Mouse (Mus musculus): Measurements from ENCODE around the gene Pknox2. TPM values are rescaled to one million over a fixed set of nuclear protein-coding genes. Genes with fewer than 3 reads are reported as not detected.
A peak's percentile ranks its signal among the peaks of the same experiment; 100 is the strongest.

The Pknox2 gene
- total RNA-seq, 2 experiments from 2014 or later, result 25.4 to 29.5 TPM

GRCm38 (mm10) chr9:37053601-37054512 is 93.3 kb downstream of the Pknox2 start:
- DNase-seq (ENCODE audit: low spot score in 2 of 2), result peak in 1 of 2 experiments; percentile 51

GRCm38 (mm10) chr9:37053041-37053440 is 94.2 kb downstream of the Pknox2 start:
- DNase-seq (ENCODE audit: low spot score in 2 of 2), result no peak

DNA sequence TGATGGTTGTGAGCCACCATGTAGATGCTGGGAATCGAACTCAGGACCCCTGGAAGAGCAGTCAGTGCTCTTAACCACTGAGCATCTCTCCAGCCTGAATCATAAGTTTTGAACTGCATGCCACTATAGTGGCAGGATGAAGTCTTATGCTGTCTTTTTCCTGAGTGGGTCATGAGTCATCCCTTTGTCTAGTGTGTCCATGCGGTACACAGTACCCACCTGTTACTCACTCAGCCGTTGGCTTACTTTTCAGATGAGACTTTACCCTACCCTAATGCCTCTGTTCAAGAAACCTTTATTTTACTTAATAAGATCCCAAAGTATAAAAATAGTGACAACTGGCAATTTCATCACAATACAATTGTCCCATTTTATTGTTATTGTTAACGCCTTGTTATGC is 95.5 kb downstream of the Pknox2 start:
- DNase-seq (ENCODE audit: low spot score in 2 of 2), result no peak

GRCm38 (mm10) chr9:37047490-37047889 is 99.7 kb downstream of the Pknox2 start:
- no peak for DNase-seq (ENCODE audit: low spot score in 2 of 2)

DNA sequence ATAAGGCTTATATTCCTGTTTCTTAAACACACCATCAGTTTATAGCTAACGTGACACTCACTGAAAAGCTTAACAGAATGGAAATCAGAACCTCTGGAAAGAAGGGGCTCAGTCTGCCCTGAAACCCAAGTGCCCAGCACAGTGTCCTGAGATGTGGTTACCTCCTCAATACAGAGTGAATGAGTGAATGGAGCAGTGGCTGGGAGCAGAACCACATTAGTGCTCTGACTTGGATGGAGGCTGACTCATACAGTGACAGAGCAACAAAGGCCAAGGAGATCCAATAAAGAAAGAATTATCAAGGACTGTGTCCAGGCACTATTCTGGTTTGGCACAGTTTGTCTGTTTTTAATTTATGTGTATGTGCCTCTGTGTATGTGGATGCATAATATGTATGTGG is 101.3 kb downstream of the Pknox2 start:
- DNase-seq (ENCODE audit: low spot score in 2 of 2), result no peak

DNA sequence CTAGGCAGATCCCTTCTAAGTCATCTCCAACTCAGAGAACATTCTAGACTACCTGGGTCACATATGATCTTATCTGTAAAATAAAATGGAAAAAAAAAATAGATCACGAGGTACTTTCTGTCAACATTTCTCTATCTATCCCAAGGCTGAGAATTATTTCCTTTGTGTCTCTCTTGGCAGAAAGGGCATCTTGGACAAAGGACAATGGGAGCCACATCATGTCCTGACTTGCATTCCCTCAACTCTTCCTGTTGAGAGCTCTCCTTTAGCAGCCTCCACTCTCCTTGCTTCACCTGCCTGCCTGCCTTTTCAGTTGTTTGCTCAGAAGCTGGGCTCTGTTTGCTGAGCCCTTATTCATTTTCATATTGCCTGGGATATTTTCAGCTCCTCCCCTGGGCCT is 103.0 kb downstream of the Pknox2 start:
- no peak for DNase-seq (ENCODE audit: low spot score in 2 of 2)

DNA sequence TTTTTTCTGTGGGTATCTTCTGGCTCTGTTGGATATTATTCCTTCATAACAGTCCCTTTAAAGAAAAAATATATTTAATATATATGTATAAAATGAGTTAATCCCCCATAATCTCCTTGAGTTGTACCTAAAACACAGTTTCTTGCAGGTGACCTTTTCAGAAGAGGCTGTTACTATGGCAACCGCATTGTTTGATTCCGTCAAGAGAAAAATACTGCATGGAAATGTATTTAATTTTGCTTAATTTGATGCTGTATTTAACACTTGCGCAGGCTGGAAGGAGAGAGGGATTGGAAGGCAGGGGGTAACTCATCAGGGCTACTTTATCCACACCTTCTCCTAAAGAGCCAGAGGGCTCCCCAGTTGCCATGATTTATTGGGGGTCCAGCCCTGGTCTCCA is 108.3 kb downstream of the Pknox2 start:
- DNase-seq (ENCODE audit: low spot score in 2 of 2), result no peak

DNA sequence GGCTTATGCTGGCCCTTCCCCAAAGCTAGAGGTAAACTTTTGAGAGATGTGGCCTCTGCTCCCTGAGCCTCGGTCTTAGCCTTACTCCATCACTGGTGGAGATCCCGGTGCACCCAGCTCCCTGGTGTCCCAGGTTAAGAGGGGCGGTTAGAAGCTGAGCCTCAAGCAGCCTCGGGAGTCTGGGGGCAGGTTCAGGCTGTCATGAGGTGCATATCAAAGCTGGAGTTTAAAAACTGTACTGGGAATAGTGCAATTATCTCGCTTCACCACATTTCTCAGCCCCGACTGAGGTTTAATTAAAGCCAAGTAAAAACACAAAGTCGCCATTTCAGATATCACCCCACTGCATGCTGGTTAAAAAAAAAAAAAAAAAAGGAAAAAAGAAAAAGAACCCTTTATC is 108.8 kb downstream of the Pknox2 start:
- DNase-seq (ENCODE audit: low spot score in 2 of 2), result no peak

- DNase-seq (ENCODE audit: low spot score in 2 of 2), result no peak
Measured at GRCm38 (mm10) chr9:37037405-37037804, 109.8 kb downstream of the Pknox2 start.

DNA sequence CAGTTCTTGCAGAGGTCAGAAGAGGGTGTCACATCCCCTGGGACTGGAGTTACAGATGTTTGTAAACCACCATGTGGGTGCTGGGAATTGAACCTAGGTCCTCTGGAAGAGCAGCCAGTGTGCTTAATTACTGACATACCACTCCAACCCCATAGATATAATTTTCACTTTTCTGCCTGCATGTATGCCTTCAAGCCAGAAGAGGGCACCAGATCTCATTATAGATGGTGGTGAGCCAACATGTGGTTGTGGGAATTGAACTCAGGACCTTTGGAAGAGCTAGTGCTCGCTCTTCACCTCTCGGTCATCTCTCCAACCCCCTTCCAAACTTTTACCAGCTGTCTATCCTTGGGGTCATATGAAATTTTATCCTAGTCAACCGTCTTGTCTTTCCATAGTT is 112.0 kb downstream of the Pknox2 start:
- DNase-seq (ENCODE audit: low spot score in 2 of 2), result no peak

DNA sequence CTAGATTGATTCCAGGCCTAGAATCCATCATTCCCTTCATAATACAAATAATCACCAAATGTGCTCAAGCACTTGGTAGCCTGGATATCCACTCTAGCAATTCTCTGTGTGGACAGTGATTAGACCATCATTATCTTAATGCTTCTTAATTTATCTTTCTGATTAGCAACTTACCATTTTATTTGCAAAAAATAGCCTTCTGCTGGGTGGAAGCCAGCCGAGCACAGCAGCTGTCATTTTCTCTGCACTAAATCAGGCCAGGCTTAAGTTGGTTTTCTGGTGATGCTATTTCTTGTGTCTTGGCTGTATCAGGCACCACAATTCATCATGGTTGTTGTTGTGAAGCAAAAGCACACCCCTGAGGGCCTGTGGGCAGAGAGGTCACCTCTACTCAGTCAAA is 112.9 kb downstream of the Pknox2 start:
- DNase-seq (ENCODE audit: low spot score in 2 of 2), result no peak

DNA sequence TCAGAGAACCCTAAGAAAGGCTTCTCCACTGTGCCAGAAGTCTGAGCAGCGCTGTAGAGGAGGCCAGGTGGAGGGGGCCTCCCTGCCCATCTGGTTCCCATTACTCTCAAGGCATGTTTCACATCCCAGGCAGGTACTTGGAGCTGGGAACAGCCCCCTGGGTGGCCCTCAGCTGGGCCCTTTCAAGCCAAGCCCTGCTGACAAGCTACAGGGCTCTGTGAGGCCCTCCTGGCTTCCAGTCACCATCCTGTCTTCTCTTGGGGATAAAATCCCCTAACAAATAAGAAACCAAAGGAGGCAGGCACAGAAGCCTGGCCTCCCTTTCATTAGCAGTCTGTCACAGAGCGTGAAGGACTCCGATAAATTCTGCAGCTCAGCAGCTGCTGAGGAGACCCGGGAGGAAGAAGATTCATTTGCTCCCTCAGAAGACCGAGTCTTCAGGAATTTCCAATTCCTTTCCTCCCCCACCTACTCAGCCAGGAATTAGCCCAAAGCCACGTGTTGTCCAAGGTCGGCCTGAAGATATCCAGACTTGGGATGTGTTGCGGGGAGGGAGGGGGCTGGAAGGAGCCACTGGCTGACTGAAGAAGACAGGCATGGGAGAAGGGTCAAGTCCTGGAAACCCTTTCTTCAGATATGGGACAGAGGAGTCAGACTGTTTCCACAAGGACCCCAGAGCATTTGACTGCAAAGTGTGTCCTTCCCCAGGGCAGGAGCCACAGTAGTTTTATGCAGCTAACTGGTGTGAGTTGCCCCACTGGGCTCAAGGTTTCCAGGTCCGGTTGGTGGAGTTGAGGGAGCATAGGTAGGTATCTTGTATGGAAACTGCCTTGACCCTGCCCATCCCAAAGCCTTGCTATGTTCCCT is 116.6 kb downstream of the Pknox2 start:
- no peak for DNase-seq (ENCODE audit: low spot score in 2 of 2)

DNA sequence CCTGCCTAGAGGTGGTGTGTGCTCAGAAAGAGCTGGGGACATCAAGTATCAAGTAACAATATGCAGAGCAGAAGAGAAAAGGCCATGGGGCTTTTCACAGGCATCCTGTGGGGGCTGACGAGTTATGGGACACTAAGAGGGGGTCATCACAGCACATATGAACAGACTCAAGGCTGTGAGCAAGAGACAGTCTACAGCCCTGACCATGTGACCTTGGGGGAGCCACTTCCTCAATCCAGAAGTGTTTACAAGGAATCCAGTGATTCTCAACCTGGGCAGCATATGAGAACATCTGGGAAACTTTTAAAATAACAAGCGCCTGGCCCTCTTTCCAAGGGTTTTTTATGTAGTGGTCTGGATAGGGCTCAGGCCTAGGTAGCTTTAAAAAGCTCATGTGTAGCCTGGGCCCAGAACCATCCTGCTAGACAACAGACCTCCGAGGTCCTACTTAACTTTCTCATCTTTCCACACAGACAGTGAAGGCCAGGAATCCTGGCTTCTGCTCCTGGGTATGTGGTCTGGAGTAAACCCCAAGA is 117.3 kb downstream of the Pknox2 start:
- no peak for DNase-seq (ENCODE audit: low spot score in 2 of 2)

GRCm38 (mm10) chr9:37027825-37028575 is 119.2 kb downstream of the Pknox2 start:
- no peak for DNase-seq (ENCODE audit: low spot score in 2 of 2)

DNA sequence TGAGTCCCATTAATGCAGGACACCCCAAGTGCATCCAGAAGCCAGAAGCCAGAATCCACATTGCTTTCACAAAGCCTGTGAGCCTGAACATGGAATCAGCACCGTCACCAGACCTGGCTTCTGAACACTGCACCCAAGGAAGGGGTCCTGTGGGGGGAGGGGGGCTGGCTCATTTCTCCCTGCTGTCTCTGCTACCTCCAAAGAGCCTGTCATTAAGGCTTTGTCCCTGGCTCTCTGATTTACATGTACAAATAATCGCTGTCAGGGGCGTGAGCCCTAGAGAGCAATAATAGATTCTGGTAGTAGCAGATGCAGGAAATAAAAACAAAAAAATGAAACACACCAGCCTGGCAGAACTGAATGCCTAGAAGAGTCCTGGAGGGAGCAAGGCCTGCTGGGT is 121.3 kb downstream of the Pknox2 start:
- no peak for DNase-seq (ENCODE audit: low spot score in 2 of 2)

DNA sequence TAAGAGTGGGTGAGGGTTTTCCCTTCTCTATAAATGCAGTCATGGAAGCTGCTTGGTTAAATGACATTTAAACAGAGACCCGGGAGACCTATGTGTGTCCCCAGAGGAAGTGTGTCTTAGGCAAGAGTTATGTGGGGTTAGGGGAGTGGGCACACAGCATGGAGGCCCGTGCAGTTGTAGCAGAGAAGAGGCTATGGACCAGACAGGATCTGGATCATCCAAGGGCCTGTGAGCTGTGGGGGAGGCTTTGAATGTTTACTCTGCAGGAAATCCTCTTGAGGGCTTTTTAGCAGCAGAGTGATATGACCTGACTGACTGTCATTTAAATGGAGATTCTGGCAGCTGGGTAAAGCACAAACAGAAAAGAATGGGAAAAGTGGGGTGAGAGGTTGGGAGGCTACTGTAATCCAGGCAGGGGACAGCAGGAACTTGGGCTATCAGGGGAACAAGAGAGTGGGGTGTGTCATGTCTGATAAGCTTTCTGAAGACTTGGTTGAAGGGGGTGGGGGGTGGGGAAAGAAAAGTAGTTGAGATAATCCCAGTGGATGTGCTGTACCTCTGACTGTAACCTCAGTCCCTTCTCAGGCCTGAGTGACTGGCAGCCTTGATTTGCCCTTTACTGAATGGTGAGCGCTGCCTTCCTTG is 125.5 kb downstream of the Pknox2 start:
- no peak for DNase-seq (ENCODE audit: low spot score in 2 of 2)

GRCm38 (mm10) chr9:37018154-37018553 is 129.1 kb downstream of the Pknox2 start:
- DNase-seq (ENCODE audit: low spot score in 2 of 2), result peak; percentile 32 to 51

DNA sequence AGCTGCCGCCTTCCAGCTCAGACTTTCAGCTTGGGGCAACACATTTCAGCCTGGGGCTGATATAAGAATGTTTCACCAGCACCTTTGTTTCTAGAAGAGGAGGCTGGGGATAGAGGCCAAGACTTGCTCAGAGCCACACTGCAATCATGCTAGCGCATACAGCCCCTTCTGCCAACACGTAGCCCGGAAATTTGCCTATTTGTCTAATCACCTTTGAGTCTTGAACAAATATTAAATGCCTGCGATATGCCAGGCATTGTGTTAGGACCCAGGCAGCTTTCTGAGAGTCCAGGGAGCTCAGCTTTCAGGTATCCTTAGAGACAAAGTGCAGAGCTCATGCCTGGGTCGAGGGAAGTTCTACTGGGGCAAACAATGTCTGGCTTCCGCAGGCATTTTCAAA is 130.0 kb downstream of the Pknox2 start:
- DNase-seq (ENCODE audit: low spot score in 2 of 2), result no peak

DNA sequence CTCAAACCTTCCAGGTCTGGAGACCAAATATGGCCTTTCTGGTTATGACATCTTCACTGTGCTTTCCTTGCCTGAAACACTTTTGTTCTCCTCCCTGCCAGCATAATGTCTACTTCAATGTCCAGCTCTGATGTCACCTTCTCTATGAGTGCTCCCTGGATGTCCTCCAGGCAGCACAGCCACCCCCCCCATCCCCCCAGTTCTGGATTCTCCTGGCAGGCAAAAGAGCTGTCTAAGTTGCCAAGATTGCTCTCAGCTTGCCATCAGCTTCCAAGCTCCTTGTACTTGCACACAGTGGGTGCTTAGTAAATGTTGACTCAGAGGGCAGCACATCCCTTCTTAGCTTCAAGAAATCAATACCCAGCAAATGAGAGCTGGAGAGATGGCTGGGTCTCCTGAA is 131.0 kb downstream of the Pknox2 start:
- DNase-seq (ENCODE audit: low spot score in 2 of 2), result no peak

- DNase-seq (ENCODE audit: low spot score in 2 of 2), result no peak
Measured at GRCm38 (mm10) chr9:37013565-37013964, 133.6 kb downstream of the Pknox2 start.

DNA sequence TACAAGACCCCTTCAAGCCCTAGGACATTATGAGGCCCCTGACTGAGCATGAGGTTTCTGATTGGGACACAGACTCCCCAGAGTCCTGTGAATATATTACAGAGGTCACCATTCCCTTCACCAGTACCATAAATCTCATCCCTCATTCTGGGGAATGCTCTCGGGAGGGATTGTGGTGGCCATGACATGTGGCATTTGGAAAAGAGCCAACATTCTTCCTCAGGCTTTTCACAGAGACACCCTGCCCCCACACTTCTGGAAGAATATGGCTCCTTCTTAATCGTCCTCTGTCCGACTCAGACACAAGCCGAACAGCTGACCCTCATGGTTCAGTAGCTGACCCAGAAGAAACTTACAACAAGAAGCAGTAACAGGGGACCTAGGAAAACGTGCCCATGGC is 139.1 kb downstream of the Pknox2 start:
- no peak for DNase-seq (ENCODE audit: low spot score in 2 of 2)
